Mouse (Mus musculus) testis, adult 2 months (tissue): ENCODE results near the gene 1700092M07Rik.

Source experiments
- CTCF ChIP-seq: fragments of 200-500 bp; IDR thresholded peaks from 2 replicates; pipeline ENCODE4 v1.5.1; 2012; ENCODE audit warnings: low read depth, mild to moderate bottlenecking, inconsistent platforms, low read length, moderate library complexity; ENCODE audit not compliant: control insufficient read depth, insufficient read depth, insufficient replicate concordance
- POLR2A ChIP-seq: fragments of 200-500 bp; IDR thresholded peaks from 2 replicates; pipeline ENCODE4 v1.6.1; 2012; ENCODE audit warnings: low read depth, mild to moderate bottlenecking, inconsistent platforms, low read length, moderate library complexity; ENCODE audit not compliant: control insufficient read depth

DNA sequence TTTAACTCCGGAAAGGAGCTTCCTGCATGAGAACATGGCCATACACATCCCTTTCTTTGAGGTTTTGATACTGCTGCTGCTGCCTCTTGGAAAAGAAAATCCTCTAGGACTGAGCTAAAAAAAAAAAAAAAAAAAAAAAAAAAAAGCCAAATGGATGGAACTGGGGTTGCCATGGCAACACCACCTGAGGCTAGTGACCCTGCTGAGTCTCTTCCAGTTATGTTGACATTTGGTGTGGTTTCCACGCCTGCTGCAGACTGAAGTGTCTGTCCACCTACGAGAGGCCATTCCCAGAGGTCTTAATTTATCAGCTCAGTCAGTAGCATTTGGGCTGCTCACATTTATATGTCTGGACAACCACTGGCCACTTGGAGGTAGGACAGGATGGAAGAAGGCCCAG is 48.0 kb downstream of the 1700092M07Rik start:
- TF ChIP-seq CTCF = no peak
- no peak for TF ChIP-seq POLR2A
